Mouse (Mus musculus): ENCODE results near the gene Hist1h4f. TPM values are rescaled to one million over a fixed set of nuclear protein-coding genes. Genes with fewer than 3 reads are reported as not detected.
"Not testable (repeated sequence)": the region's sequence is repeated elsewhere in the genome, so short reads cannot be mapped to it uniquely, and the experiment has no call there.

The Hist1h4f gene
- polyA plus RNA-seq, 1 experiment from 2014 or later: 2.2 TPM

DNA sequence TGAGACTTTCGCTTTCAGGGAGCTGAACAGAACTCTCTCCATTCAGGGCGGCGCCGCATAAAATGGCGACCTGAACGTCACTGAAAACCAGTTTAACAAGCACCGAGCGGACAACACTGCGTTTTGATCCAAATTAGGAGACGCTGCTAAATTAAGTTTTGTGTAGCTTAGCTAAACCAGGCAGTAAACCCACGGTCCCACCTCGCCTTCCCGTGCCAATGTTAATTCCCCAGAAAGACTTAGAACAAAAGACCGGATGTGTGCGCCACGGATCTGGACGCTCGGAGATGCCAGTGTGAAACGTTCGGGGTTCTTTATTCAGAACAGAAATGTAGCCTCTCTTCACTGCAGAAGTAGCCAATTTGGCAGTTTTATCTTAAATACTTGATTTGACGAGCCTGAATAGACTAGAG, 33.6 kb upstream of the Hist1h4f start:
- Histone ChIP-seq H3K27me3 (no peaks in the 10 kb centered on the region), H3K4me3 (peak overlapping the region; percentile 50), H3K27ac (peak overlapping the region; percentile 99), H3K36me3 (ENCODE audit: poor library complexity, severe bottlenecking) (no peaks in the 10 kb centered on the region), H3K9ac (peak overlapping the region; percentile 85), H3K4me1 (peaks cover 40% of the 10 kb centered on the region), H3K4me2 (peak overlapping the region; percentile 76), H3K9me3 (replicated peaks) (no peaks in the 10 kb centered on the region)
- WGBS: under 1% methylated on average over 21 of the region's 21 CpGs
- ATAC-seq: 0 out of 2 replicates have a peak, but pooled peaks have one; percentile 11

DNA sequence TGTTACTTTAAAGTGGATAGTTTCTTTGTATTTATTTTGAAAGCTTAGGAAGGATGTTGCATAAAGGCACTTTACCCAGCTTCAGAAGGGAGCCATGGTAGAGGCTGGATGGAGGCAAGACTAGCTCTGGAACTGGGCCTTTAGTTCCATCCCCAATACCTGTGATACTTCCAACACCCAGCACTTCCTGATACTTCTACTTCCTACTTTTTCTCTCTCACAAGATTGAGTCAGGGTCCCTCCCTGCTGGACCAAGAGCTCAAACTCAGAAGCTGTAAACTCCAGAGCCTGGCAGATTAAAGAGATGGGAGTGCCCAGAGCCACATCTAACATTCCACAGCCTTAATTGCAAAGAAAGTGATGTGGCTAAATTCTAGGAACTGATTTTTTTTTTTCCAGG, 32.9 kb upstream of the Hist1h4f start:
- Histone ChIP-seq H3K4me1 (peaks cover 40% of the 10 kb centered on the region), H3K9ac (peak overlapping the region; percentile 85), H3K36me3 (ENCODE audit: poor library complexity, severe bottlenecking) (no peaks in the 10 kb centered on the region), H3K27ac (peak overlapping the region; percentile 99), H3K4me3 (peak overlapping the region; percentile 50), H3K9me3 (replicated peaks) (no peaks in the 10 kb centered on the region), H3K4me2 (peak overlapping the region; percentile 76), H3K27me3 (no peaks in the 10 kb centered on the region)
- ATAC-seq: no peak

DNA sequence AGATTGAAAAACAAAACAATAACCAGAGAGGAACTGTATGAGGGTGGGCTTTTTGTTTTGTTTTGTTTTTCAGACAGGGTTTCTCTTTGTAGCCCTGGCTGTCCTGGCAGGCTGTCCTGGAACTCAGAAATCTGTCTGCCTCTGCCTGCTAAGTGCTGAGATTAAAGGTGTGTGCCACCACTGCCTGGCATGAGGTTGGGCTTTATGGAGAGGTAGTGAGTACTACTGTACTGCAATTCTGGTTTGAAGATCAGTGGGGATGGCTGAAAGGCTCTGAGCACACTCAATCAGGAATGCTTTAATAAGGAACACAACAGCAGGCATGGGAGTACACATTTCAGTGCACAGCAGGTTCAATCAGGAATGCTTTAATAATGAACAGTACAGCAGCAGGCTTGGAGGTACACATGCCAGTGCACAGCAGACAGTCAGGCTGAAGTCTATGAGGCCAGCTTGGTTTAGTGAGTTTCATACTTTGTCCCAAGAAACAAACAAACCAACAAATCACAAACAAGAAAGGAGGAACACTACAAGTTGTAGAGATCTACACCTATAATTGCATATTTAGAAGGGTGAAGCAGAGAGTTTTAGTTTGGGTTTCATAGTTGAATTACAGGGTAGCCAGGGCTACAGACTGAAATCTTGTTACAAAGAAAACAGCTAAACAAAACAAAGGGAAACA, 32.1 kb upstream of the Hist1h4f start:
- Histone ChIP-seq H3K4me1 (peaks cover 40% of the 10 kb centered on the region), H3K9ac (peak overlapping the region; percentile 31; the same call in 1 of the 2 replicates), H3K36me3 (ENCODE audit: poor library complexity, severe bottlenecking) (no peaks in the 10 kb centered on the region), H3K4me2 (peak overlapping the region; percentile 89), H3K9me3 (replicated peaks) (no peaks in the 10 kb centered on the region), H3K27ac (peak overlapping the region; percentile 99), H3K27me3 (no peaks in the 10 kb centered on the region), H3K4me3 (no peak overlapping the region)
- ATAC-seq: no peak

DNA sequence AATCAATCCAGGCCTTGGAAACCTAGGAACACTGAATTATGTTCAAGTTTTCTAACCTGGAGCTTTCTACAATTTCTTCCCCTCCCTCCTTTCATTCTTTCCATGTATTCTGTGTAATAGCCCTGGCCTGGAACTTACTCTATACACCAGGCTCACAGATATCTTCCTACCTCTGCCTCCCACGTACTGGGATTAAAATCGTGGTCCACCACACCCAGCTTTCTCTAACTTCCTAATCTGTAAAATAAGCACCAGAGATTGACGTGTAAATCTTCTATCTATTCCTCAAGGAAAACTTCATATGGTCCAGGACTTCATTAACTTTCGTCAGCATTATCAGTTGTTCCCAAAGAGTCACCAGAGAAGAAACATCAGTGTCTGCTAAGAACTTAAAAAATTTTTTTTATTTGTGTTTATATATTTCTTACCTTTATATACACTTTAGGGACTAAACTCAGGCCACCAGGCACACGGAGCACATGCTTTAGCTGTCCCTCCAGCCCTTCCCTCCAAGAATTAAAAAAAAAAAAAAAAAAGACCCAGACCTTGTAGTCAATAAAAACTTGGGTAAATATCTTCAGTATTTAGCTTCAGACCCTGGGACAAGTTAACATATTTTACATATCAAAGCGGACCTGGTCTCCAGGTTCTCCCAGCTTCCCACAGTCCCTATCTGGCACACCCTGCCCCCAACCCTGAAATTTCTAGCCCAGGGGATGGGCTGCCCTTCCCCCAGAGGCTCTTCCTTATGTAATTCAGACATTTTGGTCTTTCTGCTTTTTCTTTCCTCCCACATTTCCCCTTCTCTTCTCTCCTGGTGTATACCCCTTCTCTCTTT, 31.0 kb upstream of the Hist1h4f start:
- Histone ChIP-seq H3K36me3 (ENCODE audit: poor library complexity, severe bottlenecking) (no peaks in the 10 kb centered on the region), H3K9ac (peak overlapping the region; percentile 86), H3K4me3 (peak overlapping the region; percentile 54), H3K4me2 (peak overlapping the region; percentile 89), H3K27me3 (no peaks in the 10 kb centered on the region), H3K9me3 (replicated peaks) (no peaks in the 10 kb centered on the region), H3K27ac (peak overlapping the region; percentile 99), H3K4me1 (peaks cover 41% of the 10 kb centered on the region)
- no peak for ATAC-seq
- 4% methylated on average over 6 of the region's 6 CpGs for WGBS

DNA sequence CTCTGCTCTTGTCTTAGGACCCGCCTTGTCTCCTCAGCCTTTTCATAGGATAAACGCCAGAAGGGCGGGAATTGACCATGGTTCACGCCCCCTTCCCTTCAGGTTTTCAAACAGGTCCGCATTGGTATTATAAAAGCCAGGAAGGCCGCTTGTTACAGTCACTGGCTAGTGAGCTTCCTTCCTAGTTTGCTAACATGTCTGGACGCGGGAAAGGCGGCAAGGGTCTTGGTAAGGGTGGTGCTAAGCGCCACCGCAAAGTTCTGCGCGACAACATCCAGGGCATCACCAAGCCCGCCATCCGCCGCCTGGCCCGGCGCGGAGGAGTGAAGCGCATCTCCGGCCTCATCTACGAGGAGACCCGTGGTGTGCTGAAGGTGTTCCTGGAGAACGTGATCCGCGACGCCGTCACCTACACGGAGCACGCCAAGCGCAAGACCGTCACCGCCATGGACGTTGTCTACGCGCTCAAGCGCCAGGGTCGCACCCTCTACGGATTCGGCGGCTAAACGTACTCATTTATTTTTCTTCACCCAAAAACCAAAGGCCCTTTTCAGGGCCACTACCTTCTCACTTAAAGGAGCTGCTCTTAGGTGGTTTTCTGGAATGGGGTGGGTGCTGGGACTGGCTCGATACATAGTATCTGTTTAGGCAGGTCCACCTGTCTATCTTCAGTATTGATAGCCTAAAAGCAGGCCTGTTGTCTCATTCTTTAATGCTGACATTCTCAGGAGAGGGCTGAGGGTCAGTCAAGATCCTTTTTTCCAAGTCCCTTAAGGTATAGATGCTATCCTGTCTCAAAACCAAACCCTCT, 30.2 kb upstream of the Hist1h4f start, which contains the start of gene Hist1h4d:
Gene Hist1h4d (plus strand): TSS at position 191 of the 811 bp plus-strand sequence.
- Histone ChIP-seq H3K4me1 (peaks cover 43% of the 10 kb centered on the region), H3K9me3 (replicated peaks) (no peaks in the 10 kb centered on the region), H3K27ac (peak within 1 kb of the TSS; percentile 99), H3K27me3 (no peaks in the 10 kb centered on the region), H3K9ac (peak within 1 kb of the TSS; percentile 86), H3K36me3 (ENCODE audit: poor library complexity, severe bottlenecking) (no peaks in the 10 kb centered on the region), H3K4me2 (peak within 1 kb of the TSS; percentile 89), H3K4me3 (peak within 1 kb of the TSS; percentile 54)
- WGBS: under 1% methylated on average over 43 of the region's 43 CpGs
- ATAC-seq: peak; percentile 91

DNA sequence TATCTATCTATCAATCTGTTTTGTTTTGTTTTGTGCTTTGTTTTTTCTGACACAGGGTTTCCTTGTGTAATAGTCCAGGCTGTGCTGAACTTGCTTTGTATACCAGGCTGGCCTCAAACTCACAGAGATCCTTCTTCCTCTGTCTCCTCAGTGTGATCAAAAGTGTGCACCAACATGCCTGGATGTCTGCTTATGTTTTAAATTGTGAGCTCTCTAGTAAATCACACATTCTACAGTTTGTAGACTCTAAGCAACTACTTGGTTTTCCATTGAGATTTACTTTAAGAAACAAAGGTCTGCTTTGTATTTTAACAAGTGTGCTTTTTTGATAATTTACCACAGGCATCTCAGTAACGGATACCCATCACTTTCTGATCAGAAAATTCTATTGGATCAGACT, 26.4 kb upstream of the Hist1h4f start:
- Histone ChIP-seq H3K4me3 (no peak overlapping the region), H3K4me1 (peaks cover 35% of the 10 kb centered on the region)

DNA sequence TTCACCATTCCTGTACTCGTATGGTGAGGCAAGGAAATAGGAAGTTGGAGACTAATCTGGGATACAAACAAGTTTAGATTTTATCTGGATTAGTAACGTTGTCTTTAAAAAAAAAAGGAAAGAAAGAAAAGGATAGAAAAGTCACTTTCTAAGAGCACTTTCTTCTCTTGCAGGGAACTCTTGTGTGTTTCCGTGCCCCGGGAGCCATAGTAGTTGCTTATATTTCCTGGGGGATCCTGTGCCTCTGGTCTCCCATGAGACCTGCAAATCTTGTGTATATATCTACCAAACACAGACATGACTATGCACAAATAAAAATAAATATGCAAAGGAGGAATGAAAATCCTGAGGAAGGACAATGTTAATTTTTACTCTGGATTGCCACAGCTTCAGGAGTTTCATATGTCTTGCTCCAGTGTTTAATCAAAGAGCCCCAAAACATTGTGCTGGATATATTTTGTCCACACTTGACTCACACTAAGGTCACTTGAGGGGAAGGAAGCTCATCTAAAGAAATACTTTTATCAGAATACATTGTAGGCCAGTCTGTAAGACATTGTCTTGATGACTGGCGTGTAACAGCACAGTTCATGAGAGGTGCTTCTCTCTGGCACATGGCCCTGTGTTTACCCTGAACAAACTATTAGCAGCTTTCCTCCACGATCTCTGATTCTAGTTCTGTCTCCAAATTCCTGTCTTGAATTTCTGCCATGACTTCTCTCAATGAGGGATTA, 25.6 kb upstream of the Hist1h4f start:
- Histone ChIP-seq H3K4me2 (peak overlapping the region; percentile 74), H3K9ac (peak overlapping the region; percentile 82), H3K9me3 (replicated peaks) (no peaks in the 10 kb centered on the region), H3K36me3 (ENCODE audit: poor library complexity, severe bottlenecking) (no peaks in the 10 kb centered on the region), H3K4me1 (peaks cover 35% of the 10 kb centered on the region), H3K4me3 (peak overlapping the region; percentile 48), H3K27me3 (no peaks in the 10 kb centered on the region), H3K27ac (peak overlapping the region; percentile 91)
- ATAC-seq: no peak
- WGBS: 41% methylated on average over 6 of the region's 6 CpGs

More for the DNA sequence above, 26.4 kb upstream of the Hist1h4f start:
- no peak overlapping the region for H3K4me2 ChIP-seq
- WGBS: 88% methylated on average over 1 of the region's 1 CpGs
- no peaks in the 10 kb centered on the region for H3K36me3 ChIP-seq (ENCODE audit: poor library complexity, severe bottlenecking)
- ATAC-seq: no peak
- H3K9me3 ChIP-seq (replicated peaks): no peaks in the 10 kb centered on the region
- H3K9ac ChIP-seq: no peak overlapping the region
- no peaks in the 10 kb centered on the region for H3K27me3 ChIP-seq
- H3K27ac ChIP-seq: peak overlapping the region; percentile 25; the same call in 1 of the 2 replicates

DNA sequence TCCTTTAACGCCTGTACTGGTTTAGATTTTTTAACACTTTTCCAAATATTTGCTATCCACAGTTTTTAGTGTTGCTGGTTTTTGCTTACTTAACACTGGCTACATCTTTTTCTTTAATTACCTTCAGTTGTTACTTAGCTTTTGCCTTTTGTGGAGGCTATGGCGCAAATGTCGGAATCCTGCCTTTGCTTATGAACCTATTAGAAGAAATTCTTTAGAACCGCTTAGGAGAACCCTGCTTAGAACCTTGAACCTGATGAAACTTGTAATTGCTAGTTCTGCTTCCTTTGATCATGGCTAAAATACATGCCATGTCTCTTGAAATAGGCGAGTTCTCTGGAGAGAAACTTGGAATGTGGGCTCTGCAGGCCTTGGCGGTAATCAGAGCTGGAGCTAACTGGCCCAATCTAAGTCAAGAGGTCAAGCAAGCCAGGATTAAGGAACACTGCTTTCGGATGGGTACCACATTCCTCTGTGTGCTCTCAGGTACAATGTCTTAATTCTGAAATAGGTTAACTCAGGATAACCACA, 25.0 kb upstream of the Hist1h4f start:
- Histone ChIP-seq H3K4me2 (peak overlapping the region; percentile 74), H3K4me1 (peaks cover 32% of the 10 kb centered on the region), H3K27ac (peak overlapping the region; percentile 91), H3K9ac (peak overlapping the region; percentile 82), H3K36me3 (ENCODE audit: poor library complexity, severe bottlenecking) (no peaks in the 10 kb centered on the region), H3K9me3 (replicated peaks) (no peaks in the 10 kb centered on the region), H3K27me3 (no peaks in the 10 kb centered on the region), H3K4me3 (peak overlapping the region; percentile 48)
- ATAC-seq: no peak
- 2% methylated on average over 7 of the region's 7 CpGs for WGBS

DNA sequence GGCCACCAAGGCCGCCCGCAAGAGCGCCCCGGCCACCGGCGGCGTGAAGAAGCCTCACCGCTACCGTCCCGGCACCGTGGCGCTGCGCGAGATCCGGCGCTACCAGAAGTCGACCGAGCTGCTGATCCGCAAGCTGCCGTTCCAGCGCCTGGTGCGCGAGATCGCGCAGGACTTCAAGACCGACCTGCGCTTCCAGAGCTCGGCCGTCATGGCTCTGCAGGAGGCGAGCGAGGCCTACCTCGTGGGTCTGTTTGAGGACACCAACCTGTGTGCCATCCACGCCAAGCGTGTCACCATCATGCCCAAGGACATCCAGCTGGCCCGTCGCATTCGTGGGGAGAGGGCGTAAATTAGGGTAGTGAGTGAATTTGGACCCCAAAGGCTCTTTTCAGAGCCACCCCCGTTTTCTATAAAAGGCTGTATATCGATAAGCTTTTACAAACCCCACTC, 24.4 kb upstream of the Hist1h4f start:
- peak overlapping the region; percentile 48 for H3K4me3 ChIP-seq
- WGBS: 0% methylated on average over 9 of the region's 40 CpGs

DNA sequence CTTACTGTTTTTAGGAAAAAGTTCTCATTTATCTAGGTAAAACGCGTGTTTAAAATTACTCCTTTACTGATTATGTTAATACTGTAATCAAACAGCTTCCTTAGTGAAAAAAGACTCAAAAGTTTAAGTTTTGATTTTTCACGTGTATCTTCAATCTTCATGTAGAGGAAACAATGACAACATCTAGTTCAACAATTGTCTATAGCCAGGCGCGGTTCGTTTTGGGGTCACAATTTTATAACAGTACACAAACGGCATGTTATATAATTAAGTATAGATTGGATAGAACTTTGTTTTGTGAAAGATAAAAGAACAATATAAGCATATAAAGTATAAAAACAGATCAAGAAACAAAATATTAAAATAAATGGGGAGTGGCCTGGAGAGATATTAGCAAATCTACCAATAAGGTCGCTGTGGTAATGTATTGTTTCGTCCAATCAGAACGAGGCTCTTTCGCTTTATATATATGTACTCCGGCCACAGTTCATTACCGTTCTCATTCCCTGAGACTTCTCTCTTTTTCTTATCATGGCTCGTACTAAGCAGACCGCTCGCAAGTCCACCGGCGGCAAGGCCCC, 23.9 kb upstream of the Hist1h4f start, which contains the start of gene Hist1h3d:
Gene Hist1h3d (plus strand): TSS at position 493 of the 581 bp plus-strand sequence.
- peak within 1 kb of the TSS; percentile 48 for H3K4me3 ChIP-seq
- peak within 1 kb of the TSS; percentile 82 for H3K9ac ChIP-seq
- H3K9me3 ChIP-seq (replicated peaks): no peaks in the 10 kb centered on the region
- peak within 1 kb of the TSS; percentile 74 for H3K4me2 ChIP-seq
- peaks cover 33% of the 10 kb centered on the region for H3K4me1 ChIP-seq
- under 1% methylated on average over 17 of the region's 18 CpGs for WGBS
- no peaks in the 10 kb centered on the region for H3K36me3 ChIP-seq (ENCODE audit: poor library complexity, severe bottlenecking)
- peak; percentile 59 for ATAC-seq
- H3K27me3 ChIP-seq: no peaks in the 10 kb centered on the region
- H3K27ac ChIP-seq: peak within 1 kb of the TSS; percentile 91

More for the DNA sequence above, 24.4 kb upstream of the Hist1h4f start:
- Histone ChIP-seq H3K4me1 (peaks cover 32% of the 10 kb centered on the region), H3K4me2 (peak overlapping the region; percentile 74), H3K27ac (peak overlapping the region; percentile 91), H3K9ac (peak overlapping the region; percentile 82)
- H3K9me3 ChIP-seq (replicated peaks); ATAC-seq; H3K27me3 ChIP-seq; H3K36me3 ChIP-seq (ENCODE audit: poor library complexity, severe bottlenecking): not testable (repeated sequence)

All from forebrain, embryonic 13.5 days (tissue).